Mouse (Mus musculus): ENCODE measurements around the gene Zkscan2. TPM values are rescaled to one million over a fixed set of nuclear protein-coding genes. Genes with fewer than 3 reads are reported as not detected.

Gene Zkscan2
- total RNA-seq, 2 experiments from 2014 or later, result not detected

DNA sequence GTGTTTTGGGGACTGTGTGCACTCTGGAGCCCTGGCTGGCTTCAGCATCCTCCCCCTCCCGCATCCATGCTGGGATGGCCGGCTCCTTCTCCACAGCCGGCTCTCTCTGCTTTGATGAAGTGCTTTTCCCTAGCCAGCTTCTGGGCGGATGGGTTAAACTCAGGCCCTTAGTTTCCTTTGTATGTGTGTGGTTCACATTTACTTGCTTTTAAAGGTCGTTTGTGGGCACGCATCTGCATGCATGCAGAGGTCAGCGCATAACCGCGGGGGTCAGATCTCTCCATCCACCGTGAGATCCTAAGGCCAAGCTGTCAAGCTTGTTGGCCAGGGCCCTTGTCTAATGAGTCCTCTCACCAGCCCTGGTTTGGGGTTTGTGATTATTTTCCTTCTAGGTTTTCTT is 50.6 kb downstream of the Zkscan2 start:
- no peak for ATAC-seq (replicated peaks; ENCODE audit: low FRiP score, poor library complexity, severe bottlenecking)

DNA sequence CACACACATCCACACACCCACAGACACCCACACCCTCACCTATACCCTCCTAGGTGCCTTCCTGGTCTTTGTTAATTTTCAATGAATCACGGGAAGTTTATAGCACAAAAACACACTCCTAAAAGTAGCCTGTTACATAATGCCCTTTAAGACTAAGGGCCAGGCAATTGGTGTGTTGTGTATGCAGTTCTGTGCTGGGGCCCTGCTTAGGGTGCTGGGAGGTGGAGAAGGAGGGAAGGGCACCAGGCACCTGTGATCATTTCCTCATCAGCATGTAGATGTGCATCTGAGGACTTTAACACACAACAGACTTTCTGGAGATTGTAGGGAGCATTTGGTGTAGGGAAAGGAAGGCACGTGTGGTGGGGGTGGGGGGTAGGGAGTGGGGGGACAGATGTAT is 51.5 kb downstream of the Zkscan2 start:
- ATAC-seq (replicated peaks; ENCODE audit: low FRiP score, poor library complexity, severe bottlenecking), result no peak

GRCm38 (mm10) chr7:123442079-123442478 is 58.2 kb downstream of the Zkscan2 start:
- no peak for ATAC-seq (replicated peaks; ENCODE audit: low FRiP score, poor library complexity, severe bottlenecking)

DNA sequence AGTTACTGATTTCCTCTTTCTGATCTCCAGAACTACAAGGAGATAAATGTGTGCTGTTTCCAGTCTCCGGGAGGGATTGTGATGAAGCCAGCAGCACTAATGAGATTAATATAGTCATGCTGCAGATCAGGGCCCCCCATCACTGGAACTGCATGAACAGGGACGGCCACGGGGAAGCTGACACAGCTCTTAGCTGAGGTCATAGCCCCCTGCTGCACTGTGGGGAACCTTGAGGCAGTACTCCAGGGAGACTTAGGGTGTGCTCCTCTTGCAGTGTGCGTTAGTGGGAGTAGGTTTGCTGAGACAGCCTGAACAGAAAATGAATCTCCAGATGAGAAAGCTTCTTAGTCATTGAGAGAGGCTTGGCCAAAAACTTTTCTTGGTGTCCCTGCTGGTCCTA is 69.0 kb downstream of the Zkscan2 start:
- ATAC-seq (replicated peaks; ENCODE audit: low FRiP score, poor library complexity, severe bottlenecking), result no peak

DNA sequence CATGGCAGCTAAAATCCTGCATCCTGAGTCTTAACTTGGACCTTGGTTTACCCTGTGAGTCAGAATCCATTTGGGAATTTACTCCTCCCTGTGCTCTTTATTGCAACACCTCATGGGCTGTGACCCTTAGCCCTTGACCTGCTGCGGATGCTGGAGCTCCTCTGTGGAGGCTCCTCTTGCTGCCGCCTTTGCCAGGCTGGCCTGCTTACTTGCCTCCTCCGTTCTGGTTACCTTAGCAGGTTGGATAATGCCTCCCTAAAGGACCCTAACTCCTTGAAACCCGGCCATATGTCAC is 69.9 kb downstream of the Zkscan2 start:
- ATAC-seq (replicated peaks; ENCODE audit: low FRiP score, poor library complexity, severe bottlenecking), result no peak

DNA sequence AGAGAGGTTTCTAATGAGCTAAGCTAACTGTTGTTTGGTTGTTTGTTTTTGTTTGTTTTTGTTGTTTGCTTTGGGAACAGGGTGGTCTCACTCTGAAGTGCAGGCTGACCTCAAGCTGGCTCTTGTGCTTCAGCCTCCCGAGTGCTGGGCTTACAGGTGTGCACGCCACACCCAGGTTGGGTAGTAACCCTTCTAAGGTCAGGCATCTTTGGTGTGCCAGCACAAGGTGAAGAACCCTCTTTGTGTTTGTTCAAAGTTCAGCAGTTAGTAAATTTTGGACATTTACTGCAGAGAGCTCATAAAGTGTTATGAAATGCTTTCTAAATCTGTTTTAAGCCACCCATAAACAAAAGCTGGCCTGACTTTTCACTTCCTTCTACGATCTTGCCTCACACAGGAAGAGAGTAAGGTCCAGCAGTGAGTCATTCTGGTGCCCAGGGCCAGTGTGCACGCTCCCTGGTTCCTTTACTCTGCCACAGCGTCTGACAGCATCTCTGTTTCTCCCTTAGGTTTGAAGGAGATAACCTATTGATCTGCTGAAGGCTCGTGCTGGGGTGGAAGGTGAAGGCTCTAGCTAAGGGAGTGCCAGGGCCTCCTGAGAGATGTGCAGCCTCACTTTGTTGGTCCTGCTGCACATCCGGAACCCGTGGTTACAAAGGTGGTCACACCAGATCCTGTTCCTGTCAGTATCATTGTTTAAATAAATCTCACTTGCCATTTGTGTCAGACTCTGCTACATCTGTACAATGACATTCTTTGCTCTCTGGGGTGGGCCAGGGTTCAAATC is 70.4 kb downstream of the Zkscan2 start:
- no peak for ATAC-seq (replicated peaks; ENCODE audit: low FRiP score, poor library complexity, severe bottlenecking)

Other genes starting within 250 kb of the Zkscan2 start
- 16.8 and 24.9 TPM in 2 replicates for gene Lcmt1, start 130.7 kb downstream of the Zkscan2 start, total RNA-seq (2015; ENCODE audit: low replicate concordance)
- 16.0 and 21.4 TPM in 2 replicates for gene Lcmt1, start 130.7 kb downstream of the Zkscan2 start, total RNA-seq (2017; ENCODE audit: low replicate concordance)
- 32.8 and 34.0 TPM in 2 replicates for gene Arhgap17, start 130.5 kb downstream of the Zkscan2 start, total RNA-seq (2015; ENCODE audit: low replicate concordance)
- 11.4 and 15.7 TPM in 2 replicates for gene Arhgap17, start 130.5 kb downstream of the Zkscan2 start, total RNA-seq (2017; ENCODE audit: low replicate concordance)
- gene Aqp8, start 38.2 kb downstream of the Zkscan2 start, total RNA-seq (2015; ENCODE audit: low replicate concordance), result not detected in 2 replicates
- not detected in 2 replicates for gene Aqp8, start 38.2 kb downstream of the Zkscan2 start, total RNA-seq (2017; ENCODE audit: low replicate concordance)